ENCODE assay signal across 8 mouse cellular contexts in genomic region chr13:100103052-100103658, GRCm38 (mm10). TPM values are rescaled to one million over a fixed set of nuclear protein-coding genes. Genes with fewer than 3 reads are reported as not detected.
DNase-seq lines count a peak whose midpoint lies in the region; ATAC-seq and TF ChIP-seq lines count a peak whose summit lies in the region.

No protein-coding gene starts in this region.

- peak overlapping the region; percentile 50 for H3K4me2 ChIP-seq in neural tube, embryonic 14.5 days (ENCODE audit: low read depth, low read length)

- H3K4me3 ChIP-seq in testis, adult 2 months (ENCODE audit: control insufficient read depth, low read depth, low read length), result peak overlapping the region; percentile 90
- peak overlapping the region; percentile 98 for H3K4me3 ChIP-seq in limb, embryonic 10.5 days
- peak overlapping the region; percentile 89 for H3K4me3 ChIP-seq in neural tube, embryonic 14.5 days (ENCODE audit: low read depth, low read length)

- TF ChIP-seq CTCF in testis, adult 2 months (IDR thresholded peaks at IDR 0.05; ENCODE audit: control insufficient read depth, insufficient read depth, insufficient replicate concordance, low read depth, low read length), result no peak

- peak overlapping the region; percentile 74 for H3K9ac ChIP-seq in neural tube, embryonic 14.5 days (replicated peaks; ENCODE audit: low read depth, low read length)

- H3K9me3 ChIP-seq in limb, embryonic 10.5 days (replicated peaks), result no peaks in the 10 kb centered on the region
- no peaks in the 10 kb centered on the region for H3K9me3 ChIP-seq in neural tube, embryonic 14.5 days (ENCODE audit: control insufficient read depth, low read length)

- peak; percentile 11 for DNase-seq in adrenal gland, postnatal 14 days
- no peak for DNase-seq in adrenal gland, postnatal 36 days
- DNase-seq in testis, postnatal 10 days (ENCODE audit: low spot score), result no peak
- DNase-seq in limb, embryonic 10.5 days (ENCODE audit: low spot score), result no peak
- no peak for DNase-seq in adipocyte (ENCODE audit: low spot score)
- no peak for DNase-seq in right cerebral cortex, postnatal 10 days (ENCODE audit: low spot score in 2 of 2)

- TF ChIP-seq POLR2A in testis, adult 2 months (IDR thresholded peaks at IDR 0.05; ENCODE audit: control insufficient read depth, low read depth, low read length), result no peak

- H3K27me3 ChIP-seq in testis, adult 2 months (ENCODE audit: control insufficient read depth, insufficient read depth, low read length), result no peaks in the 10 kb centered on the region
- H3K27me3 ChIP-seq in limb, embryonic 10.5 days (ENCODE audit: low read depth, poor library complexity, severe bottlenecking), result no peaks in the 10 kb centered on the region
- no peaks in the 10 kb centered on the region for H3K27me3 ChIP-seq in neural tube, embryonic 14.5 days (ENCODE audit: control insufficient read depth, insufficient read depth, low read length)

- 9% methylated on average over 15 of the region's 15 CpGs for WGBS in limb, embryonic 10.5 days
- WGBS in neural tube, embryonic 14.5 days, result 9% methylated on average over 15 of the region's 15 CpGs

- no peak for ATAC-seq in neural tube, embryonic 14.5 days (ENCODE audit: low read depth)

- no peaks in the 10 kb centered on the region; the same call in 1 of the 2 replicates for H3K36me3 ChIP-seq in testis, adult 2 months (ENCODE audit: control insufficient read depth, insufficient read depth, low read length)
- peaks cover 12% of the 10 kb centered on the region for H3K36me3 ChIP-seq in limb, embryonic 10.5 days
- H3K36me3 ChIP-seq in neural tube, embryonic 14.5 days (ENCODE audit: control insufficient read depth, insufficient read depth, low read length), result no peaks in the 10 kb centered on the region

- peak overlapping the region; percentile 45 for H3K27ac ChIP-seq in testis, adult 2 months (ENCODE audit: control insufficient read depth, insufficient read depth, low read depth, low read length)
- H3K27ac ChIP-seq in limb, embryonic 10.5 days, result peak overlapping the region; percentile 90
- peak overlapping the region; percentile 70; the same call in 1 of the 2 replicates for H3K27ac ChIP-seq in neural tube, embryonic 14.5 days (ENCODE audit: low read depth, low read length)

- peaks cover 10% of the 10 kb centered on the region for H3K4me1 ChIP-seq in testis, adult 2 months (ENCODE audit: control insufficient read depth, insufficient read depth, low read length)
- peaks cover 27% of the 10 kb centered on the region for H3K4me1 ChIP-seq in limb, embryonic 10.5 days
- peaks cover 19% of the 10 kb centered on the region for H3K4me1 ChIP-seq in neural tube, embryonic 14.5 days (ENCODE audit: control insufficient read depth, insufficient read depth, low read length)

RNA-seq across cellular contexts. Expression of gene Bdp1, which starts 0.7 kb away (rescaled TPM):
- 34.4 and 36.5 TPM in 2 replicates for total RNA-seq in adrenal gland, postnatal 14 days (2021)
- 10 to 100 TPM; 25.4 to 38.1 TPM for total RNA-seq in adrenal gland, postnatal 36 days (2021)
- polyA plus RNA-seq in testis, adult 2 months (2012; rRNA removed), result 1.4 and 2.0 TPM in 2 replicates
- 24.9 and 26.6 TPM in 2 replicates for polyA plus RNA-seq in limb, embryonic 10.5 days (2016; fragmentation: Nextera tagmentation; extraction: Ambion mirVana)
- 23.0 and 25.5 TPM in 2 replicates for polyA plus RNA-seq in neural tube, embryonic 14.5 days (2014; fragmentation: Nextera tagmentation; extraction: Ambion mirVana)

RNA-seq across cellular contexts. Expression of gene Serf1, which starts 4.7 kb away (rescaled TPM):
- 25.4 and 27.0 TPM in 2 replicates for total RNA-seq in adrenal gland, postnatal 14 days (2021)
- 10 to 100 TPM; 13.9 to 21.7 TPM for total RNA-seq in adrenal gland, postnatal 36 days (2021)
- polyA plus RNA-seq in testis, adult 2 months (2012; rRNA removed), result 618 and 898 TPM in 2 replicates
- polyA plus RNA-seq in limb, embryonic 10.5 days (2016; fragmentation: Nextera tagmentation; extraction: Ambion mirVana), result 144 and 175 TPM in 2 replicates
- 447 TPM in 2 replicates for polyA plus RNA-seq in neural tube, embryonic 14.5 days (2014; fragmentation: Nextera tagmentation; extraction: Ambion mirVana)

RNA-seq across cellular contexts. Expression of gene Smn1, which starts 21.5 kb away (rescaled TPM):
- 28.2 and 37.0 TPM in 2 replicates for total RNA-seq in adrenal gland, postnatal 14 days (2021)
- total RNA-seq in adrenal gland, postnatal 36 days (2021), result 10 to 100 TPM; 31.8 to 40.8 TPM
- 17.5 and 19.0 TPM in 2 replicates for polyA plus RNA-seq in testis, adult 2 months (2012; rRNA removed)
- polyA plus RNA-seq in limb, embryonic 10.5 days (2016; fragmentation: Nextera tagmentation; extraction: Ambion mirVana), result 84.8 and 91.6 TPM in 2 replicates
- polyA plus RNA-seq in neural tube, embryonic 14.5 days (2014; fragmentation: Nextera tagmentation; extraction: Ambion mirVana), result 49.8 and 51.8 TPM in 2 replicates
